Mouse (Mus musculus) CD4-positive naive resting alpha-beta T cell, adult 76 days (primary cell): Measurements from ENCODE around the gene Rnf216. TPM values are rescaled to one million over a fixed set of nuclear protein-coding genes. Genes with fewer than 3 reads are reported as not detected.

Experiments used
- total RNA-seq: library from RNA; stranded (reverse); gene quantifications from one replicate; pipeline ENCODE4 v1.2.4, GENCODE M21; 2023

The Rnf216 gene
- 19.6 TPM for total RNA-seq

DNA sequence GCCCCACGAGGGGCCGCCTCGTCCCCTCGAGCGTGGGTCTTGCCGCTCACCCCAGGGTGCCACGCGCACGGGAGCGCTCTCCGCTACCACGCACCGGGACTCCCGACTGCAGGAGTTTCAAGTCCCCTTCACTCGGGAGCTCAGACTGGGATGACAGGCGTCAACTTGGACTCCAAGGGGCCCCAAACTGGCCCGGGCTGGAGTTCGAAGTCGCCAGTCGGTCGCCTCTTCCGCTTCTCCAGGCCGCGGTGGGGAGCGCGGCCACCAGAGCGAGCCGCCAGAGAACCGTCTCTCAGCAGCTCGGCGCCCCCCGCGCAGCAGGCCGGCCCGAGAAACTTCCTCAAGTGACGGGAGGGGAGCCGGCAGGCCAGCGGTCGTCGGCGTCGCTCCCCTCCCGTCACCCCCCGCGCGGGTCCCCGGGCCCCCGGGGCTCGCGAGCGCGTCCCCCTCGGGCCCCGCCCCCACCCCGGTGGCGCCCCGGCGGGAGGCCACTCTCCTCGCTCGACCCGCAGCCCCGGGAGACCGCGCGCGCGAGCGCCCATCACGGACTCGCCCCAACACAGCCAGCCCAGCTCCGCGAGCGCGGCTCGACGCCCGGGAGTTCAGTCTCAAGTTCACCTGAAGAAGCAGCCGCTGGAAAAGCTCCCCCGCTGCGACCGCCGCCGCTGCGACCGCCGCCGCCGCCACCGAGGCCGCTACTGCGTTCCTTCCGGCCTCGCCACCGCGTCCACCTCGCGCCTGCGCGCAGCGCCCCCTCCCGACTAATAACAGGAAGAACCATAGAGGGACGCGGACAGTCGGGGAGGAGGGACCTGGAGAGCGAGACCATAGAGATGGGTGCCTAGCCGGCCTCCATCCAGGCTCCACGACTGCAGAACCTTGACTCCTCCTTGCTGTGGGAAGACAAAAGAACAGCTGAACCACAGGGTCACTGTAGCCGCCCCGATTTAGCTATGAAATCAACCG lies at the start of gene Rnf216:
TSS of gene Rnf216 (minus strand) at position 714 of the 966 bp plus-strand sequence.

DNA sequence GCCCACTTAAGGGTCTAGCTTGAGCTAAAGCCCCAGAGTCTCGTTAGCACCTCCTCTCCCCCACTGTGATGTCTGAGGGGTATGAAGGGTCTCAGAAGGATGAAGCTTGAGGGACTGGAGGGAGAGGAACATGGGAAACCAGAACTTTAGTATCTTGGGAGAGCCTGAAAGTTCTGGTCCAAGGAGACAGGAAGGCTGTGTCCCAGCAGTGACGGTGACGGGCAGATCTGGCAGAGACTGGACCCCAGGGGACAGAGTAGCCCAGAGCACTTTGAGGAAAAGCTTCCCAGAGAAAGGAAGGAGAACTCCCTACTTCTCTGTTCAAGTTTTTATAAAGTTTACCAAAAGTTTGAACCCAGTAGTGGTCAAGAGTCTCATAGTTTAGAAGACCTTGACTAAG lies 34.7 kb upstream of the Rnf216 start, which contains the start of gene Olfr718-ps1:
TSS of gene Olfr718-ps1 (minus strand) at position 101 of the 400 bp plus-strand sequence.

DNA sequence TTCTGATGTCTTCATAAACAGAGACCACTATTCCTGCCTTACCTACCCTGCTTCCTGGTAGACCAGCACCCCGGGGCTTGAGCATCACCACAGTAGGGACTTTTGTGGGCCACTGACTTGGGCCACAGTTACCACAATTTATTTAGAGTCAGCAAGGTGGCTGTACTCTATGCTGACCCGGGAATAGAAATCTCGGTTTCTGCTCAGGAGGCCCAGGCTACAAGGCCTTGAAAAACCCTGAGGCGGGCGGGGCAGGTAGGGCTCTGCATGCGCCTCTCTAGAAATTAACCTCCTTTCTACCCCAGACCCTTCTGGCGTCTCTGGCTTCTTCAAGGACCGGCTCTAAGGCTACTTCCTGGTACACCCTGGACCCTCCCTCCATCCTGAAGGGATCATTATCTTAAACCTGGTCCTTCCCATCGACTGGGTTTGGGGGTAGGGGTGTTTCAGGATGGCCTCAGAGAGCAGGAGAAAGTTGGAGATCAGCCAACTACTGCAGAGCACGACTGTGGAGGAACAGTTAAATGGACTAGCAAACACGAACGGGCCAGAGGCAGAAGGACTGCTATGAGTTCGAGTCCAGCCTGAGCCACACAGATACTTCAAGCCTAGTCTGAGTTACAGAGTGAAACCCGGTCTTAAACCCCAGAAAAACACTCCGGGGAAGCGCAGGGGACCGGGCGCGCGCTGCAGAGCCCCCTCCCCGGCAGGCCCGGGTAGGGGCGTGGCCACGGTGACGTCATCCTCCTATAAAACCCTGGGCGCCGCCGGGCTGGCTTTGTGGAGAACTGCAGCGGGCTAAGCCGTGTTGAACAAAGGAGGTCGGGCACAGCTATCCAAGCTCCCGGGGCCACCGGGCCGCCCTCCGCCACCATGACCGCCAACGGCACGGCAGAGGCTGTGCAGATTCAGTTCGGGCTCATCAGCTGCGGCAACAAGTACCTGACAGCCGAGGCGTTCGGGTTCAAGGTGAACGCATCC lies 152.9 kb downstream of the Rnf216 start, which contains the start of gene Fscn1:
TSS of gene Fscn1 (plus strand) at position 768 of the 981 bp plus-strand sequence.

Other genes starting within 250 kb of the Rnf216 start
- 4.7 TPM for gene Fbxl18, start 217.6 kb downstream of the Rnf216 start, total RNA-seq
- gene Actb, start 206.2 kb downstream of the Rnf216 start, total RNA-seq = 7,061 TPM
- gene Fscn1, start 152.7 kb downstream of the Rnf216 start, total RNA-seq = 1.6 TPM
- not detected for gene Olfr718-ps1, start 34.6 kb upstream of the Rnf216 start, total RNA-seq
- gene Rbak, start 67.8 kb upstream of the Rnf216 start, total RNA-seq = 16.9 TPM
- gene Spdye4b, start 68.0 kb upstream of the Rnf216 start, total RNA-seq = not detected
- gene Spdye4a, start 113.9 kb upstream of the Rnf216 start, total RNA-seq = not detected
- gene Zfp12, start 122.2 kb upstream of the Rnf216 start, total RNA-seq = 33.2 TPM
- 1.5 TPM for gene Zfp316, start 157.0 kb upstream of the Rnf216 start, total RNA-seq
- 0.85 TPM for gene Zfp853, start 180.6 kb upstream of the Rnf216 start, total RNA-seq
- gene E130309D02Rik, start 202.4 kb upstream of the Rnf216 start, total RNA-seq = 39.9 TPM
- gene Zdhhc4, start 216.3 kb upstream of the Rnf216 start, total RNA-seq = 58.2 TPM
- gene Grid2ip, start 244.3 kb upstream of the Rnf216 start, total RNA-seq = not detected